Mouse (Mus musculus): ENCODE data around the gene Sh3kbp1. TPM values are rescaled to one million over a fixed set of nuclear protein-coding genes. Genes with fewer than 3 reads are reported as not detected.

Sh3kbp1 gene
- polyA plus RNA-seq, 1 experiment from 2014 or later = 166 TPM

Other genes starting within 250 kb of the Sh3kbp1 start
- 0.86 and 0.96 TPM in 2 replicates for gene Map7d2, start 212.7 kb upstream of the Sh3kbp1 start, polyA plus RNA-seq (2015; fragmentation: Nextera tagmentation; extraction: Ambion mirVana)
- gene Bclaf3, start 100.6 kb upstream of the Sh3kbp1 start, polyA plus RNA-seq (2015; fragmentation: Nextera tagmentation; extraction: Ambion mirVana) = 10.7 and 11.8 TPM in 2 replicates